Mouse (Mus musculus): ENCODE data around the gene Cdkal1.

DNA sequence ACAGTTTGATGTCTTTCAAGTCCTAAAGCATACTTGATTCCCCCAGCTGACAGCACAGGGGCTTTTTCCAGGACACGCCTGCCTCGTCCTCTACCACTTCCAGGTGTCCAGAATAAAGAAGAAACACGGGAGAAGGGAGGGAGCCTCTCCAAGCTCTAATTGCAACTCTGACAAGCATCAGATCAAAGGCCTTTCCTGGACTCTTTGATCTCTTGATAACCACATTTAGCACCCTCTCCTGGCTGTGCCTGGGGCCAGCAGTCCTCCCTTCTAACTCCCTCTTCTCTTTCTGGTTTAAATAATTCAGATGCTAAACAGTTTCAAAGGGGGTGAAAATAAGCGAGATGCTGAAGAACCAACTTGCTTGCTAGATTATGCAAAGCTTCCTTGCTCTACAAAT, 698.8 kb downstream of the Cdkal1 start:
- no peak for TF ChIP-seq MAFK (IDR thresholded peaks at IDR 0.05; ENCODE audit: insufficient read depth, low read depth, low read length)
- TF ChIP-seq CHD2 (IDR thresholded peaks at IDR 0.05; ENCODE audit: low read depth, low read length) = no peak

All from ES-E14 (cell line).